Mouse (Mus musculus) fibroblast of lung, adult 2 months (primary cell): ENCODE measurements around the gene Tnfrsf26.
A peak's percentile ranks its signal among the peaks of the same experiment; 100 is the strongest.

Source experiments
- DNase-seq: peaks from one replicate; pipeline ENCODE4 v3.0.0-alpha.2; 2011; ENCODE audit warnings: low read depth

The Tnfrsf26 gene

GRCm38 (mm10) chr7:143599428-143600230 lies 28.9 kb downstream of the Tnfrsf26 start, which contains the start of gene Cars:
Cars (minus strand) TSS chr7:143600090.
- DNase-seq, result peak; percentile 92

GRCm38 (mm10) chr7:143594865-143595264 lies 33.7 kb downstream of the Tnfrsf26 start:
- no peak for DNase-seq

GRCm38 (mm10) chr7:143592255-143592654 lies 36.3 kb downstream of the Tnfrsf26 start:
- no peak for DNase-seq

GRCm38 (mm10) chr7:143588006-143588405 lies 40.5 kb downstream of the Tnfrsf26 start:
- no peak for DNase-seq

GRCm38 (mm10) chr7:143587586-143587985 lies 40.9 kb downstream of the Tnfrsf26 start:
- no peak for DNase-seq

- DNase-seq, result peak; percentile 29
Measured at GRCm38 (mm10) chr7:143583956-143584355, 44.6 kb downstream of the Tnfrsf26 start.

GRCm38 (mm10) chr7:143583025-143583424 lies 45.5 kb downstream of the Tnfrsf26 start:
- DNase-seq, result no peak

GRCm38 (mm10) chr7:143575751-143576150 lies 52.8 kb downstream of the Tnfrsf26 start:
- DNase-seq, result no peak

GRCm38 (mm10) chr7:143565648-143566039 lies 62.9 kb downstream of the Tnfrsf26 start:
- DNase-seq, result no peak

- no peak for DNase-seq
Measured at GRCm38 (mm10) chr7:143565015-143565647, 63.4 kb downstream of the Tnfrsf26 start.

- DNase-seq, result no peak
Measured at GRCm38 (mm10) chr7:143563787-143564186, 64.7 kb downstream of the Tnfrsf26 start.
